Mouse (Mus musculus): ENCODE data around the gene Nuak1.

Nuak1 gene

DNA sequence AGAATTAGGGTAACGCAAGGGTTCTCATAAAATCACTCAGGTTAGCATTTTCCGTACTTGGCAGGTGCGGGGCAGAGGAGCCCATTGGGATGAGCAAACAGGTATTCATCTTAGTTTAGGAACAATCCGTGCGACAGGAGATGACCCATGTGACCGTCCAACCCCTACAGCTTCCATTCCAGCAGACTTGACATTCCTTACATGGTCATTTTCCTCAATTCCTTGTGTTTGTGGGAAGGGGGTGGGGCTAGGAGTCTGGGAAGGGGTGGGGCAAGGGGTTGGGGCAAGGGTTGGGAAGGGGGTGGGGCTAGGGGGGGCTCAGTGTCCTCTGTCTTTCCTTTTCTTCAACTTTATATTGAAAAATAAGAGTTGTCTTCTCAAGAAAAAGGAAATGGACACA is 6.3 kb upstream of the Nuak1 start:
- DNase-seq: no peak

DNA sequence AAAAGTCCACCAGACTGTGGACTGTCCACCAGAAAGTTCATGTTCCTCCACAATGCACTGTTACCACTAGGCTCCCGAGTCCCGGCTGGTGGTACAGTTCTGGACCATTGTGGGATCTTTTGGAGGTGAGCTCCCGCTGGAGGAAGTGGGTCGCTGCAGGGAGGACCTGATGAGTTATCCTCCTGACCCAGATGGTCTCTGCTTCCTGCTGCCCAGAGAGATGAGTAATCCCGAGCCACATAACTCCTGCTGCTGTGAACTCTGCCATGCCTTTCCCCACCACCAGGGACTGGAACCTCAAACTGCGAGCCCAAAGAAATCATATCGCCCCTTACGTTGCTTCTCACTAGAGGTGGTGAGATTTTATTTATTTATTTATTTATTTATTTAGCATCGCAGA is 4.0 kb upstream of the Nuak1 start:
- DNase-seq: no peak

DNA sequence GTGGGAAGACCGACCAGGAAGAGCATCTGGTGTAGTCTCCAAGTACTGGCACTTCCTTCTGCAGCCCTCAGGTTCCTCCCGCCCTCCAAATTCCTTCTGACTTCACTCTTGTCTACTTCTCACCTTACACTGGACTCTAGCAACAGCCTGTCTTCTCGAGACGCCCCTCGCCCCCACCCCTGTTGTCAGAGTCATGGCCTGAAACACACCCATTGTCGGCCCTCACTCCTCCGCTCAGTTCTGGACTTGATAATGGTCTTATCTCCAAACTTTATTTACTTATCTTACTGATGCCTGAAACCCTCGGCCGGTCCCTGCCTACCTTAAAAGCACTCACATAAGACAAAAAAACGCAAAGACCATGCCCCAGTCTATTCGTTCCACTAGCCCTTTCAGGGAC is 1.4 kb upstream of the Nuak1 start:
- no peak for DNase-seq

DNA sequence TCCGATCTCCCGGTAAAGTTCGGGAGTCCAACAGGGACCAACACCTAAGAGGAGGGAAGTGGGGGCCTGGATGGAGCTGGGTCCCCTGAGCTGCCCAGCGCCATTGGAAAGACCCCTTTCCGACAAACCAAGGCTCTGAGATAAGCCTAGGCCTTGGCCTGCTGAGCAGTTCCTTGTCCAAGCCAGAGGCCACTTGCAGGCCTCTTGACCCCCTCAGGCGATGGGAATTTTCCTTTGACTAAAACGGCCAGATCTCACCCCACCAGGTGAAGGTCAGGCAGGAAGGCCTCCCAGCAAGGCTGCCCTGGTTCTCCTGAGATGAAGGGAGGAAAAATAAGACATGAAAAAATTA is 1.0 kb upstream of the Nuak1 start:
- DNase-seq: no peak

DNA sequence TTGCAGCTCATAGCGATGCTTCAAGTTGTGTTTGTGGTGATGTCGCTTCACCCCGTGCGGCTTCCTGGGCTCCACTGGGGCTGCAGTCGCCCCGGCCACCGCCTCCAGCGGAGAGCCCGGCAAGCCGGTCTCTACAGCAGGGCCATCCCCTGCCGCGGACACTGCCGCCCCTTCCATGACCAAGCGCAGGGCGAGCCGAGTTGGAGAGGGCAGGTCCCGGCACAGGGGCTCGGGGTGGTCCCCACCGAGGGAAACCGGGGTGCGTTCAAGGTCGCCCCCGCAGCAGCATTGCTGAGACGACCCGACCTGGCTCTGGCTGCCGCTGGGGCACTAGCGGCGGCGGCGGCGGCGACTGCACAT is 236 bp downstream of the Nuak1 start:
- no peak for DNase-seq

DNA sequence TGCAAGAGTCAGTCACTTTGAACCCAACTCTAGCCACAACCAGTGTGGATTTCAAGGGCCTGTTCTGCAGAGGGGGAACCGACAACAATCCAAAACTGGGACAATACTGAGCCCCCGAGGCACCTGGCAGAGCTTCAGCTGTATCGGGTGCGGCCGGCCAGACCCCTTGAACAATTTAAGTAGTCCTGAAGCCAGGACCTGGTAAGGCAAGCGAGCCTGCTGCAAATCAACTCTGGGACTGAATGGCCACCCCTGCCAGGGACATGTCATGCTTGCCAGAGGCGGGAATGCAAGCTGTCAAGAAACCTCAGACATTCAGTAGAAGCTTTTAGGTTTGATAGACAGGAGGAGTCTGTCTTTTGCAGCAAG is 1.2 kb downstream of the Nuak1 start:
- peak; percentile 13 for DNase-seq

DNA sequence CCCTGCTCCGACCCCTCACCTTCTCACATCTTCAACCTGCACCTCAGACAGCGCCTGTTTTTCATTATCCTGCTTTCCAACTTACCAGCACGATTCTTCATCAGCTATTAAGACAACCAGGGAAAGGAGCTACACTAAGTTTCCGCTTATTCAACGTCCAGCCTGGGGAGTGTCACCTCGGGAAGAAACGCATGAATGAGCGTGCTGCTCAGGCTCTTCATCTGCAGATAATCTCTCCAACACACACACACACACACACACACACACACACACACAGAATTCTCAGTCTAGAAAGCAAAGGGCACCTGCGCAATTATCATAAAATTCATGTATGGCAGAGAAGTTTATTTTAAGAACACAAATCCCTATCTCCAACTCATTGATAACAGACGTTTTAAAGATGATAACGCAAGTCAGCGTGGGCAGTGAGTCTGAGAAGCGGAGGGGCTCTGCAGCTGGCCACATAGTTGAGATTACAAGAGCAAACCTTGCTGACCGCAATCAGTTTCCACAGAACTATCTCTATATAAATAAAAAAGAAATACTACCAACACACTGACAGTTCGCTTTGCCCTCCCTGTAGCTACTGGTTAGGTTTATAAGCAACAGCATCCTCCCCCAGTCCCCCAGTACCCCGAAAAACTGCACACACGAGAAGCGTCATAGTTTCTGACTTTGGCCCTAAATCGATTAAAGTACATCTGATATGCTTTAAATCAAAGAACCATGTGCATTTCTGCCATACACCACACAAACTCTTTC is 1.8 kb downstream of the Nuak1 start:
- no peak for DNase-seq

DNA sequence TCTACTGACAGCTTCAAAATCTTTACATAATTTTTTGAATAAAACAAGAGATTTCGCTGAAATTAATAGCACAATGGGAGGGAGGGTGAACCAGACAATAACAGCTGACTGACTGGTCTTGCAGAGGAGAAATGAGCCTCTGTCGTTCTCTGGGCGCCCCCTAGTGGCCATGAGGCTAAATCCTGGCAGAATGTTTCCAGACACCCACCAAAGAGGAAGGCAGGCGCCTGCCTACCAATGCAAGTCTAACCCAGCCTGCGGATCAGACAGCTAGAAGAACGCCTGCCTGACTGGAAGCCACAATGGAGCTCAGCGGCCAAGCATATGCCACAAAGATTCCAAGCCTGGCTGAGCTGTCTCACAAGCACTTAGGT is 2.4 kb downstream of the Nuak1 start:
- DNase-seq: peak; percentile 96

DNA sequence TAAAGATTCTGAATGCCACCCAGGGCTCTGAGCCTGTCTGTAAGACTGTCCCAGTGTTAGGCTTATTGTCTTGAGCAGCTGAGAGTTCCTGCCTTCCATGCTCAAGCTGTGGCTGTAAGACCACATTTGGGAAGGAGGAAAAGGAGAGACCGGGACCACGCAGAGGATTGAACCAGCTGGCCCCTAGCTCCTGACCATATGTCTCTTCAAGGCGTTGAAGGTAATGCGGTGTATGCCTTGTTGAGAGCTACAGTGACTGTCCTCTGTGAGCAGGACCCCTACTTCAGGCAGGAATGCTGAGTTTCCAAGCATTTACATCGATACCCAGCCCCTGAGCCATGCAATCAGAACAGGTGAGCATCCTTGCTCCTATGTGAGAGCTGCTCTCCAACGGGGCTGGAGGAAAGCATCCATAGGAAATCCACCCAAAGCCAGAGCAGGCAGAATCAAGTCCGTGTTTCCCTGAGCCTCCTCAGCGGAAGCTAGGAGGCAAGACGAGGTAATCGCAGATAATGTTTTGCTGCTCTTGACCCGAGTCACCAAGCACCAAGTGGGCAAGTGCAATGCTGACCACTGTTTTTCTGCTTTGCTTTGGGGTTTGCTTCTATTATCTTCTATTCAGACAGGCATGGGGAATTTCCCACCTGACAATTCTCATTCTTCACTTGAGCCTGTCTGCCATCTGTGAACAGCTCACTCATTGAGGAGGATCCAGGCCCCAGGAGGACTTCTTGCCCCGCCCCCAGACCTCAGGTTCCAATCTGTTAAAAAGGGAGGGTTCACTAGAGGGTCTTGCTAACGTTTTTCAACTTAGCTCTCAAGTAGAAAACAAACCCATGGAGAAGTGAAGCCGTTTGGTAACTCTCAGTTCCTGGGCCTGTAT is 3.0 kb downstream of the Nuak1 start:
- DNase-seq: peak; percentile 15

DNA sequence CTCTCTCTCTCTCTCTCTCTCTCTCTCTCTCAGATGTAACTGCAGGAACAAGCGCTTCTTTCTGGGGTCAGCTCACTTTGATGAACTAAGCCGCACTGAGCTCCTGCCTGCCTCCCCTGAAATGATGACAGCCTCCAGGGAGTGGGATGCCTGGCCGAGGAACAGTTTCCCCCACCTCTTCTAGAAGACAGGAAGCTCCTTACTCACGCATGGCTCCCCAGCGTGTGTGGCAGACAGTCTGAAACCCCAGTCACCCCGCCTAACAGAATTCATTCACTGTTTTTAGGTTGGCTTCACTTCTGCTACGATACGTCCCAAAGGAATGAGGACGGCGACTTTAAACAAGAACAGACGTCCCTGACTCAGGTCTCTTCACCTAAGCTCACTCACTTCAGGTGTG is 4.5 kb downstream of the Nuak1 start:
- DNase-seq: no peak

DNA sequence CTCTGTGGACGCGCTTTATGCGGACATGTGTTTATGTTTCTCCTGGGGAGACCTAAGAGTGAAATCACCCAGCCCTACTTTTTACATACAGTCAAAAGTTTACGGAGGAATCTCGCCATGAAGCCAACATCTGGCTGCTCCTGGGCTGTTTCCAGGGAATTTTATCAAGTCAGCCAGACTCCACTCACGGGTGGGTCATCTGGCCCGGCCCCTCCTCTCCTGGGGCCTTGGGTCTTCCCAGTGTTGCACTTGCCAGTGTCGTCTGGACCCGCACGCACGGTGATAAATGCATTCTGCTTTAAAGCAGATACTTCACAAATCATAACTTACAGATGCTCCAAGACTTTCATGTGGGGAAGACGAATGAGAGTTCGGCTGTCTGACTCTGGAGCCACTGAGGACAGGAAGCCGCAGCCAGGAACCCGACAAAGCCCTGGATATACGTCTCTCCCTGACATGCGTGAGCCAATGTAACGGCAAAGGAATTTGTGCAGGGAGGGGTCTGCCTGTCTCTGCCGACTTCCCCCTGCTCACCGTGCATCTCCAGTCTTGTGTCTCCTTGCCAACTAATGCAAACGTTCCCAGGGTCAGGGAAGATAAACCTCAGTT is 7.1 kb downstream of the Nuak1 start:
- no peak for DNase-seq

DNA sequence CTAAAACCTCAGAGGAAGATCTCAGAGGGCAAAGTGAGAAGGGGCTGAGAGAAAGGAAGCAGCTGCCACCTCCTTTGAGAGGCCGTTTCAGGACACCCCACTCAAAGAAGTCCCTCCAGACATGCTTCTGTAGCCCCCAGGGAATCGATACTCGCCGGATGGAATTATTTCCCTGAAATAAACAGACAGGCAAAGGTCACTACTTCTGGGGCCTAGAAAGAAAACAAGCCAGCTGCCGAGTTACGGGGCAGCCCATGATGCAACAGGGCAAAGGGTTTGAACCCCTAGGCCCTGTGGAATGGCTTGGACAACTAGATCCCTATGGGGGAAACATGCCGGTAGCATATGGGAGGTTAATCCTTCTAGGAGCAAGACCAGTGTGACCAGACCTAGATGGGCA is 16.0 kb downstream of the Nuak1 start:
- DNase-seq: no peak

DNA sequence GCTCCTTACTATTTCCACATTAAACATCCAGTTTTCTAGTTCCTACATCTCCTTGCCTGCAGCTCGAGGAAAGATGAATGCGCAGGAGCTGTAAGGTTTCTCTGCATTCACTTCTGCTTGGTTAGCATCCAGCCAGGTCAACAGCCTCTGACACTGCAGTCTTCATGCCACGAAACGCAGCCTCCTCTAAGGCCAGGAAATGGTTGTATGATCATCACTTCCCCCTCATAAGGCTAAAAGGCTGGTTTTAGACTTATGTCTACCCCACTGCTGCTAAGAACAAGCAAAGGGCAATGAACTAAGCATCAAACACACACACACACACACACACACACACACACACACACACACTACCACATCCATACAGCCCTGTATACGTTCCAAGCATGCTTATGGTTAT is 16.5 kb downstream of the Nuak1 start:
- no peak for DNase-seq

DNA sequence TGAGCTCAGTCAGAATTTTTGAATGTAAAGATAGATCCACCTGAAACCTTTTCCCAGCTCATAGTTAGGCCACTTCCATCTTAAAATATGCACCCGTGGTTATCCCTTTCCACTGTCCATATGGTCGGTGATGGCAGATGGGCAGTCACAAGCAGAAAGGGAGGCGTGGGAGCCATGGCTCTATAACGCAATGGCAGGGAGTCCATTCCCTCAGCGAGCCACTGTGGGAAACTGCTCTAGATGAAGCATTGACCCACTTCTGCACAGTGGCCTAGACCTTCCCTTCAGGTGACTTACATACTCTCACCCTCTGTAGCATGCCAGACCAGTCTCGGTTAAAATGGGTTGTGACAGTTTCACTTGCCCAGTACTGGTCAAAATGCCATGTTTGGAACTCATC is 19.8 kb downstream of the Nuak1 start:
- DNase-seq: no peak

DNA sequence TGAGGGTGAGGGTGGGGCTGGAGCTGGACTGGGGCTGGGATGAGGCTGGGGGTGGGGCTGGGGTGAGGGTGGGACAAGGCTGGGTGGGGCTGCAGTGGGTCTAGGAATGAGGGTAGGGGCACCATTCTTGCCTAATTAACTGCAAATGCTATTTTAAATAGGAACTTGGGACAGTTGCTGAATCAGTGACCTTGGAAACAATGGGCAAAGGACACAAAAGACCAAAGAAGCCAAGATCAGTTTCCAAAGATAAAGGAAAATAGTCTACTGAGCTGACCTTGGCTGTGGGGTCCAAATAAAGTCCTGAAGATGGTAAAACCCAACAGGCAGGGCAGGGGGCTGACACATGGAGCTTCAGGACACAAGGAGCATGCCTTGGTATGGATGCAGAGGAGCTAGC is 22.0 kb downstream of the Nuak1 start:
- no peak for DNase-seq

DNA sequence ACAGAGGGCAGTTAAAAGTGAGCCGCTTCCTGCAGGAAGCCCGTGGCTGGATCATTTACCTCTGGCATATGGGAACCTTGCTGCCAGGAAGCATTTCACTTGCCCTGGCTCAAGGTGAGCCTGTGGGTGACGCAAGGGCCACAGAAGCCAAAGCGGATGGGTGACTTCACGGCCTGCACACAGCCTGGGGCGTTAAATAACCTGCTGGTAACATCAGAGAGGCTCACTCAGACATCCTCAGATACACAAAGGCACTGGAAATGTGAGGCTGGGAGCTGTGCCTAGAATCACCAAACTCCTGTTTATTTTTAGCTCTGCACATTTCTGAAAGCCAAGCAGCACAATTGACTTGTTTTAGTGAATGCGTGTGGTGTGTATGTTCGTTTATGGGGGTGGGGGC is 23.6 kb downstream of the Nuak1 start:
- DNase-seq: no peak

DNA sequence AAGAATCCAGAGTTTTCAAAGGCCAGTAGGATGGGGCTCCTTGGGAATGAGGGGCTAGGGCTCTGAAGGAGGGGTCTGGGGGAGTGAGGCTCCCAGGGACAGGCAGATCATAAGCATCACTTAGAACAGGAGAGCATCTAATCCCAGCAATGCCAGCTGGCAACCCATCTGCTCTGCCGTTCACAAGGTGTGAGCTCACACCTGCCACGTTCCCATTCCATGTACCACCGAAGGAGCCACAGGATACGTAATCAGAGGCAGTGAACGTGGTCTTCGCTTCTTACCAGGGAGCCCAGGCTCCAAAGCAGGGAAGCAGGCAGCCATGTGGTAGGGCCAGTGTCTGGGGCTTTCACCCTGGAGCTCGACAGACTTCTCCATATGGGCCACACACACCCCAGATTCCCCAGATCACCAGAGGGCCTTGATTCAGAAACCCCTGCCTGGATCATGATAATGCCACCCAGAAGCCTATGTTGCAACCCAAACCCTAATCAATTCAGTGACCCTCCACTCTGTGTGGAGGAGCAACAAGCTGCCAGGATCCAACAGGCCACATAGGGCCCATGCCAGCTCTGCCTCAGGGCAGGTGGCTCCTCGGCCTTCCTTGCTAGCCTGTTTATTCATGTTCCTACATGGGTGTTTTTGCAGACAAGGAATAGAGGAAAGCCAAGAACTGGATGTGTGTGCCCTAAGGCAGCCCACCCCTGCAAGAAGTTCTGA is 25.3 kb downstream of the Nuak1 start:
- DNase-seq: no peak

DNA sequence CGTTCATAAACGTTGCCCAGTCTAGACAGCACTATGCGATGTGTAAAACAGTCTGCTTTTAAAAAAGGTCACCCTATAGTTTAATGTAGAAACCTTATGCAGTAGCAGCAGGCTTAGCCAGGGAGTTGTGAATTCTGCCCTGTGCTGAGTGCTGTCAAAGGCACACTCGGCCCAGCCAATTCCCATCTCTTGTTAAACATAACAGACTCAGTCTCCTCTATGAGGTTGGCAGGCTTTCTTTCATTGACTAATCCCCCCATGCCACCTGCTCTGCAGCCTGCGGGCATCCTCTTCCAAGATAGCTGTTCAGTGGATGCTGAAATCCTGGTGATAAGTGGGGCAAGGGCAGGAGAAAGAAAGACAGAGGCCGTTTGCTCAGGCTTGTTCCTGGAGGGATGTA is 27.1 kb downstream of the Nuak1 start:
- DNase-seq: no peak

DNA sequence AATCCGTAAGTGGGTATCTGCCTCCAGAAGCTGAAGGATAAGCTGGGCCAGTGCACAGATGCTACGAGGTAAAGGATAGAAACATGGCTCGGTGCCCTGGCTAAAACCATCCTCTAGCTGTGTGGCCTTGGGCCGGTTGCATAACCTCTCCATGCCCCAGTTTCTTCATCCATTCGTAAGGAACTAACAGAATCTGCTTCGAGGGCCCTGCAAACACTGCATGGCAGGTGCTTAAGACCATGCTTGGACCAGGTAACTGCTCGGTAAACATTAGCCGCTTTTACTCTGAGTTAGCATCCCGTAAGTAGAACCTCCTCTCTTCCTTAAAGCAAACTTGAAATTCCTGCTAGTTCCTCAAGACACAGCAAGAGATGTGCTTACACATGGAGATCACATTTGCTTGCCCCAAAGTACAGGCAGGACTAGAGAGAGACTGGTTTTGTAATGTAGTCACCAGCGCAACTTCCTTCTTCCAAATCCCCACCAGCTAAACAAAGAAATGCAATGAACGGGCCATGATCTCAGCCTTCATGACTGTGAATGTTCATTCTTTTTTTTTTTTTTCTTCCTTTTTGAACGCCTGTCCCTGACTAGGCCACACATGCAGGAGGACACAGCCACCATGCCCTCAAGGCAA is 28.0 kb downstream of the Nuak1 start:
- no peak for DNase-seq

DNA sequence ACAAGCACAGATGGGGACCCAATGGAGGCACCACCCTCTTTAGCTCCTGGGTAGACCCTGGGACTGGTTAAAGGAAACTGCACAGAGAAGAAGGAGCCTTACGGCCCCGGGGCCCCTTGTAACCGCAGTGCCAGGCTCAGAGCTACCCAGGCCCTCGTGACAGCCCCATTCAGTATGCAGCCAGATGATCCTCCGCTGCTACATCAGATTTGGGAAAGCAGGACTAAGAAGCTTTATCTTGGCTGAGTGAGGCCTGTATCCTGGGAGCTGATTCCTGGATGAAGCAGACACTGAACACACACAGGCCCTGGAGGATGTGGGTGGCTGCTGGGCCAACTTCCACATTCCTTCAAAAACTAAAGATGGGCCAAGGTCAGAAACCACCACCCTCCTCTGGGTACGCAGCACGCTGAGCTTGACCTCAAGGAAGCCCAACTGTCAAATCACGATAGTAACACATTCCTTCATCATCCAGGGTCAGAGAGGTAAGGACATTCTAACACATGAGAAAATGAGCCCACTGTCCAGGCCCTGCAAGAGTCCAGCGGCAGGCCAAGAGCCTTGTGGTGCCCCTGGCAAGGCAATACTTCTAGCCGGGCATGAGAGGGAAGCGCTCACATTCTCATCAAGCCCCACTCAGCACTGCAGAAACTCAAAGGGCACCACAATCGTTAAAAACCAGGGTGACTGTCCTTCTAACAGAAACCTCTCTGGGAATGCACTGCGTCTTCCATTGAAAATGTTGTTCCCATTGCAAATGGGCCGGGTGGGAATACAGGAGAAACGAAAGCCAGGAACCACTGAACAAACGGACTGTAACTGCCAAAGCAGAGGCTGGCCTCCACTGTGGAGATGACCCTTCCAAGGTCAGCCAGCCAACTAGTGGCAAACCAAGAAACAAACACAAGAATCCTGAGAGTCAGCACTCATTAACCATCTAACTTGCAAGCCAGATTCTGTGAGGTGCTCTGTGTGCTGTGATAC is 29.0 kb downstream of the Nuak1 start:
- DNase-seq: no peak

DNA sequence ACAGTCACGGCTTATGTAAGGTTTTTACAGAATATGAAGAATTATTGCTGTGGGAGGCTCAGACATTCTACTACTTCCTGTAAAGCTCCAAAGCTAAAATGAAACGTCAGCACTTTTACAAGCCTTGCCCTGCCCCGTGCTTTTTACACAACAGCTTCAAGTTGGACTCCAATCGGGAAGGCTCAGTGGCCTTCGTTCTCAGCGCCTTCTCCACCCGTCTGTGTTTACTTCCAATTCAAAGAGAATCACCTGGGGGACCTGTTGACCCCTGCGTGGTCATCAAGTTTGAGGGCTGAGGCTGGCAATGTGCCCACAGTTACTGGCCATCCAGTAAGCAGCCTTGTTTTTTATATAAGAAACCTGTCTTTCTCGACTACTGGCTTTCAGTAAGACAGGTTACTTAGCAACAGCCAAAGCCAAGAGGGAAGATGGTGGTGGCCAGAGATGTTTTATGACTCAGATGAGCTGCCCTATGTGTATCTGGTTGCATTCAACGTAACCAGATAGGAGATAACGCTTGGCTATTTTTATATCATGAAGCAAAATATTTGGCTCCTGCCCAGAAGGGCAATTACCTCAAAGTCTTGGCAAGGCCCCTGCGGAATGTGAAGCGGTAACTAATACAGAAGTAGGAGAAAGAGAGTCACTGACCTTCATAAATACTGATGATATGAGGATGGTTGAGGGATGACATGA is 31.3 kb downstream of the Nuak1 start:
- DNase-seq: no peak

Measured in thymus, postnatal 4 days (tissue).